Mouse (Mus musculus) limb, embryonic 15.5 days (tissue): Measurements from ENCODE around the gene Ccdc130. TPM values are rescaled to one million over a fixed set of nuclear protein-coding genes. Genes with fewer than 3 reads are reported as not detected.
"Not testable (repeated sequence)": the region's sequence is repeated elsewhere in the genome, so short reads cannot be mapped to it uniquely, and the experiment has no call there.

Experiments used
- ATAC-seq: fragments of 200-750 bp; cut with Nextera tagmentation; 2 replicates; pipeline ENCODE4 v1.8.0; 2017; ENCODE audit warnings: low read depth, moderate TSS enrichment; ENCODE audit not compliant: insufficient number of reproducible peaks, low FRiP score, low TSS enrichment
- H3K27ac ChIP-seq: fragments of 300-500 bp; sonication (generic); 2 replicates; pipeline ENCODE4 v1.5.1; 2015; ENCODE audit warnings: moderate library complexity, mild to moderate bottlenecking, inconsistent platforms
- H3K27me3 ChIP-seq: fragments of 300-500 bp; sonication (generic); 2 replicates; pipeline ENCODE4 v1.6.1; 2015; ENCODE audit warnings: inconsistent platforms
- H3K36me3 ChIP-seq: fragments of 300-500 bp; sonication (generic); 2 replicates; pipeline ENCODE4 v1.6.1; 2015; ENCODE audit warnings: inconsistent platforms
- H3K4me1 ChIP-seq: fragments of 300-500 bp; sonication (generic); 2 replicates; pipeline ENCODE4 v1.6.1; 2015; ENCODE audit warnings: inconsistent platforms
- H3K4me2 ChIP-seq: fragments of 300-500 bp; sonication (generic); 2 replicates; pipeline ENCODE4 v1.6.1; 2015; ENCODE audit warnings: mild to moderate bottlenecking, inconsistent platforms
- H3K4me3 ChIP-seq: fragments of 300-500 bp; sonication (generic); 2 replicates; pipeline ENCODE4 v1.5.1; 2015; ENCODE audit warnings: mild to moderate bottlenecking, inconsistent platforms
- H3K9ac ChIP-seq: fragments of 300-500 bp; sonication (generic); 2 replicates; pipeline ENCODE4 v1.6.1; 2015; ENCODE audit warnings: inconsistent platforms
- H3K9me3 ChIP-seq: fragments of 300-500 bp; sonication (generic); 2 replicates; pipeline ENCODE4 v1.6.1; 2016; ENCODE audit warnings: inconsistent platforms
- WGBS: fragments of 180-500 bp; shearing (Covaris S2); methylation state at CpG from one replicate; pipeline ENCODE4 v1.1.7; 2015; 5-methylcytosine and 5-hydroxymethylcytosine counted together
- polyA plus RNA-seq: library from polyadenylated mRNA; unstranded; fragments of >200 nt; fragmentation: Nextera tagmentation; extraction: Ambion mirVana; gene quantifications from 2 replicates; pipeline ENCODE4 v1.2.1, GENCODE M21; 2015

The Ccdc130 gene
- 18.8 and 20.6 TPM in 2 replicates for polyA plus RNA-seq

GRCm38 (mm10) chr8:84269950-84270773, at the start of gene Ccdc130:
Gene Ccdc130, minus strand, starts transcription at chr8:84270380.
- Histone ChIP-seq H3K27ac (peak within 1 kb of the TSS; percentile 71), H3K9me3 (no peaks in the 10 kb centered on the region), H3K4me1 (peaks cover 8% of the 10 kb centered on the region), H3K27me3 (no peaks in the 10 kb centered on the region), H3K9ac (peak within 1 kb of the TSS; percentile 67), H3K36me3 (peaks cover 19% of the 10 kb centered on the region), H3K4me3 (peak within 1 kb of the TSS; percentile 84), H3K4me2 (peak within 1 kb of the TSS; percentile 79)
- WGBS, result under 1% methylated on average over 44 of the region's 44 CpGs
- peak; percentile 98 for ATAC-seq

DNA sequence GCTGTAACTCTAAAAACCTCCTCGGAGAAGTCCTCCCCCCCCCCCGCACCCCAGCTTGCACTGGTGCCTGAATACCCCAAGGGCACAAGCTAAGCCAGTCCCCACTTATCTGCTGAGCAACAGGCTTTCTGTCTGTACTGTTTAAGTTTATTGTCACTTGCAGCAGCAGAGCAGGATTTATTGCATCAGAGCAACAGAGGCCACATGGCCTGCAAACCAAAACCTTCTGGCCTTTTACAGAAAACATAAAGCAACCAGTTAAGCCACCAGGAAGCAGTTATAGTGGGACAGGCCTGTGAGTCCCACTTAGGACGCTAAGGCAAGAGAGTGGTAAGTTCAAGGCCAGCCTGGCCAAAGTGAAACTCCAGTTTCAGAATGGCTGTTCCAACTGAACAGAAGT, 38.2 kb upstream of the Ccdc130 start:
- H3K9me3 ChIP-seq, result no peaks in the 10 kb centered on the region
- H3K9ac ChIP-seq, result no peak overlapping the region
- no peak overlapping the region for H3K4me2 ChIP-seq
- H3K36me3 ChIP-seq, result no peaks in the 10 kb centered on the region
- no peaks in the 10 kb centered on the region for H3K27me3 ChIP-seq
- no peak for ATAC-seq
- no peak overlapping the region for H3K4me3 ChIP-seq
- 18% methylated on average over 3 of the region's 3 CpGs for WGBS
- H3K27ac ChIP-seq, result no peak overlapping the region
- H3K4me1 ChIP-seq, result no peaks in the 10 kb centered on the region

DNA sequence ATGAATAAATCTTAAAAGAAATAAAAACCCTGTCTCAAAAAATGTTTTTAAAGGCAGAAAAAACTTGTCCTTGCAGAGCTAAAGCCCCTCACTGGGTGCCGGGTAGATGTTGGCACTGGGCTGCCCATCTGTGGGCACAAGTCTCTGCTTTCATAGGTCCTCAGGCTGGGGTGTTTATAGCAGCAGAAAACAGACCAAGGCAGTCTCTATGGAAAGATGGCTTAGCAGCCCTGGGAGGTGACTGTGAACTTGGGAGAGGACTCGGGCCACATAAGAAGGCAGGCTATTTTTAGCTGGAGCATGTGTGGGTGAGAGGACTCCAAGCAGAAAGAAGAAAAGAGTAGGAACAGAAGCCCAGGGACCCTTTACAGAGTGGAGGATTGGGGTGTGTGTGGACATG, 33.8 kb upstream of the Ccdc130 start:
- Histone ChIP-seq H3K4me3 (no peak overlapping the region), H3K4me2 (no peak overlapping the region), H3K27ac (no peak overlapping the region), H3K27me3 (no peaks in the 10 kb centered on the region), H3K36me3 (no peaks in the 10 kb centered on the region), H3K9me3 (no peaks in the 10 kb centered on the region), H3K9ac (no peak overlapping the region), H3K4me1 (no peaks in the 10 kb centered on the region)
- 54% methylated on average over 2 of the region's 2 CpGs for WGBS
- ATAC-seq, result no peak

GRCm38 (mm10) chr8:84297029-84297785, 27.0 kb upstream of the Ccdc130 start:
- WGBS, result 77% methylated on average over 5 of the region's 5 CpGs
- ATAC-seq, result no peak

GRCm38 (mm10) chr8:84291688-84292087, 21.5 kb upstream of the Ccdc130 start:
- 23% methylated on average over 8 of the region's 8 CpGs for WGBS
- ATAC-seq, result no peak
- no peaks in the 10 kb centered on the region for H3K36me3 ChIP-seq
- H3K4me3 ChIP-seq, result no peak overlapping the region
- no peaks in the 10 kb centered on the region for H3K27me3 ChIP-seq
- H3K9ac ChIP-seq, result no peak overlapping the region
- H3K9me3 ChIP-seq, result no peaks in the 10 kb centered on the region
- H3K27ac ChIP-seq, result no peak overlapping the region
- no peak overlapping the region for H3K4me2 ChIP-seq
- no peaks in the 10 kb centered on the region for H3K4me1 ChIP-seq

More at GRCm38 (mm10) chr8:84297029-84297785, 27.0 kb upstream of the Ccdc130 start:
- H3K4me3 ChIP-seq, result no peak overlapping the region
- no peak overlapping the region for H3K9ac ChIP-seq
- H3K4me2 ChIP-seq, result no peak overlapping the region
- H3K27me3 ChIP-seq, result no peaks in the 10 kb centered on the region
- H3K4me1 ChIP-seq, result no peaks in the 10 kb centered on the region
- H3K27ac ChIP-seq, result no peak overlapping the region
- no peaks in the 10 kb centered on the region for H3K9me3 ChIP-seq
- H3K36me3 ChIP-seq, result no peaks in the 10 kb centered on the region

DNA sequence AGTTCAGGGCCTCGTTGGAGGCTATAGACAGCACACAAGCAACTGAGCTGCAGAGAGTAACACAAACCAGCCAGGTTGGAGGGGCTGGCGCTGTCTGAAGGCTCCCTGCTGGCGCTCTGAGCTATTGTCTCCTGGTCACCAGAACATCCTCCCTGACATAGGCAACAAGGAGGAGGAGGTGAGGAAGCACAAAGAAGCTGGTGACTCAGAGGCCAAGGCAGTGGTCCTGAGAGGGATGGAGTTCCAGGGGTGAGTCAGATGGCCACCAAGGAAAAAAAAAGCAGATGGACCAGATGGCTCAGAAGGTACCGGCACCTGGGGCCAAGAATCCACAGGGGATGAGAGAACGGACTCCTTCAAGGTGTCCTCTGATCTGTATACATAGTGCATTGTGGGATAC, 20.9 kb upstream of the Ccdc130 start:
- no peaks in the 10 kb centered on the region for H3K36me3 ChIP-seq
- H3K27ac ChIP-seq, result no peak overlapping the region
- H3K4me2 ChIP-seq, result no peak overlapping the region
- 78% methylated on average over 5 of the region's 5 CpGs for WGBS
- H3K4me3 ChIP-seq, result no peak overlapping the region
- no peaks in the 10 kb centered on the region for H3K4me1 ChIP-seq
- no peaks in the 10 kb centered on the region for H3K27me3 ChIP-seq
- H3K9me3 ChIP-seq, result no peaks in the 10 kb centered on the region
- no peak for ATAC-seq
- no peak overlapping the region for H3K9ac ChIP-seq

- WGBS, result 62% methylated on average over 2 of the region's 2 CpGs
- H3K4me1 ChIP-seq, result peaks cover 12% of the 10 kb centered on the region
- H3K36me3 ChIP-seq, result no peaks in the 10 kb centered on the region
- H3K9ac ChIP-seq, result no peak overlapping the region
- H3K9me3 ChIP-seq, result no peaks in the 10 kb centered on the region
- no peak overlapping the region for H3K4me2 ChIP-seq
- no peak for ATAC-seq
- H3K27me3 ChIP-seq, result no peaks in the 10 kb centered on the region
- H3K27ac ChIP-seq, result no peak overlapping the region
- no peak overlapping the region for H3K4me3 ChIP-seq
Observed at GRCm38 (mm10) chr8:84288892-84289291, 18.7 kb upstream of the Ccdc130 start.

GRCm38 (mm10) chr8:84285665-84286064, 15.5 kb upstream of the Ccdc130 start:
- peaks cover 16% of the 10 kb centered on the region for H3K4me1 ChIP-seq
- not testable (repeated sequence) for H3K9me3 ChIP-seq, H3K27ac ChIP-seq, H3K4me2 ChIP-seq, ATAC-seq, H3K27me3 ChIP-seq, H3K4me3 ChIP-seq, H3K9ac ChIP-seq, H3K36me3 ChIP-seq
- 48% methylated on average over 5 of the region's 5 CpGs for WGBS

DNA sequence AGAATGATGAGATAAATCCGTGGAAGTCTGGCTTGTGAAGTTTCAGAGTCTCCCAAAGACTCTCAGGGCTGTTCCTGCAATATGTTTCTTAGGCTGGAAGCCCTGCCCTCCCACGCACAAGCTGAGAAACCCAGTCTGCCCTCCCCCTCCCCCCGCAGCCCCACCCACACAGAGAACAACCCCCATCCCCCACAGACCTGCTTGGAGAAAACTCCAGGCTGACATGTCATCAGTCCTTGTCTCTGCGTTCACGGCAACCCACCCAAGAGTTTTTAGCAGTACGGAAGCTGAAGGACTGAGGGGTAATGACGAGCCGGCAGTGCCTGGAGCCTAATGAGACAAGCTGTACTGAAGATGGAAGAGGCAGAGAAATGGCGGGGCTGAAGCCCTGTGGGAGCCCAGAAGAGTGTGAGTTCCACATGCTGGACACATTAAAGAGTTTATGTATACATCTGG, 14.5 kb upstream of the Ccdc130 start:
- Histone ChIP-seq H3K9me3 (no peaks in the 10 kb centered on the region), H3K9ac (no peak overlapping the region), H3K4me1 (peaks cover 16% of the 10 kb centered on the region), H3K36me3 (no peaks in the 10 kb centered on the region), H3K4me2 (peak overlapping the region; percentile 34), H3K27me3 (no peaks in the 10 kb centered on the region), H3K4me3 (peak overlapping the region; percentile 27), H3K27ac (peak overlapping the region; percentile 67)
- peak; percentile 55 for ATAC-seq
- 10% methylated on average over 9 of the region's 9 CpGs for whole genome bisulfite sequencing

GRCm38 (mm10) chr8:84280777-84281176, 10.6 kb upstream of the Ccdc130 start:
- no peaks in the 10 kb centered on the region for H3K36me3 ChIP-seq
- no peak overlapping the region for H3K4me3 ChIP-seq
- H3K27me3 ChIP-seq, result no peaks in the 10 kb centered on the region
- H3K9me3 ChIP-seq, result no peaks in the 10 kb centered on the region
- WGBS, result 76% methylated on average over 10 of the region's 10 CpGs
- no peak for ATAC-seq
- no peak overlapping the region for H3K27ac ChIP-seq
- H3K9ac ChIP-seq, result no peak overlapping the region
- H3K4me2 ChIP-seq, result no peak overlapping the region
- H3K4me1 ChIP-seq, result peaks cover 16% of the 10 kb centered on the region

- no peak for ATAC-seq
- Histone ChIP-seq H3K27me3 (no peaks in the 10 kb centered on the region), H3K36me3 (no peaks in the 10 kb centered on the region), H3K27ac (no peak overlapping the region), H3K4me2 (no peak overlapping the region), H3K9me3 (no peaks in the 10 kb centered on the region), H3K9ac (no peak overlapping the region), H3K4me3 (no peak overlapping the region), H3K4me1 (no peaks in the 10 kb centered on the region)
- WGBS, result 59% methylated on average over 1 of the region's 1 CpGs
Observed at GRCm38 (mm10) chr8:84276447-84276846, 6.3 kb upstream of the Ccdc130 start.

- Histone ChIP-seq H3K4me1 (peaks cover 8% of the 10 kb centered on the region), H3K9me3 (no peaks in the 10 kb centered on the region), H3K4me3 (no peak overlapping the region), H3K36me3 (no peaks in the 10 kb centered on the region), H3K4me2 (no peak overlapping the region), H3K9ac (no peak overlapping the region), H3K27me3 (no peaks in the 10 kb centered on the region), H3K27ac (no peak overlapping the region)
- no peak for ATAC-seq
- 88% methylated on average over 3 of the region's 3 CpGs for WGBS
Observed at GRCm38 (mm10) chr8:84273968-84274367, 3.8 kb upstream of the Ccdc130 start.
